Mouse (Mus musculus) cerebral cortex, adult 2 months (tissue): ENCODE data around the gene Cd79a.

ENCODE experiments used
- WGBS: fragments of 180-500 bp; shearing (Covaris S2); methylation state at CpG from one replicate; pipeline ENCODE4 v1.1.7; 2018; 5-methylcytosine and 5-hydroxymethylcytosine counted together

Cd79a gene

GRCm38 (mm10) chr7:24897224-24897623 lies at the start of gene Cd79a:
Cd79a (plus strand) TSS chr7:24897381.
- WGBS = 86% methylated on average over 12 of the region's 12 CpGs

GRCm38 (mm10) chr7:24850162-24850561 lies 47.0 kb upstream of the Cd79a start:
- 31% methylated on average over 5 of the region's 5 CpGs for WGBS

- WGBS = 41% methylated on average over 6 of the region's 6 CpGs
Observed at GRCm38 (mm10) chr7:24850899-24851303, 46.3 kb upstream of the Cd79a start.

GRCm38 (mm10) chr7:24851596-24852325 lies 45.4 kb upstream of the Cd79a start:
- WGBS = 85% methylated on average over 5 of the region's 5 CpGs

GRCm38 (mm10) chr7:24852557-24853232 lies 44.5 kb upstream of the Cd79a start:
- 74% methylated on average over 8 of the region's 8 CpGs for WGBS

- WGBS = 79% methylated on average over 7 of the region's 7 CpGs
Observed at GRCm38 (mm10) chr7:24853695-24854094, 43.5 kb upstream of the Cd79a start.

GRCm38 (mm10) chr7:24856460-24857120 lies 40.6 kb upstream of the Cd79a start:
- 61% methylated on average over 6 of the region's 6 CpGs for WGBS

GRCm38 (mm10) chr7:24859234-24859633 lies 37.9 kb upstream of the Cd79a start:
- WGBS = 83% methylated on average over 5 of the region's 5 CpGs

GRCm38 (mm10) chr7:24861913-24862312 lies 35.3 kb upstream of the Cd79a start, which contains the start of gene Gm9844:
Gm9844 (plus strand) TSS chr7:24862213.
- WGBS = 91% methylated on average over 7 of the region's 7 CpGs

- WGBS = 85% methylated on average over 4 of the region's 4 CpGs
Observed at GRCm38 (mm10) chr7:24862853-24863252, 34.3 kb upstream of the Cd79a start.

GRCm38 (mm10) chr7:24864156-24864555 lies 33.0 kb upstream of the Cd79a start:
- WGBS = 53% methylated on average over 6 of the region's 6 CpGs

- WGBS = 39% methylated on average over 17 of the region's 17 CpGs
Observed at GRCm38 (mm10) chr7:24869080-24869479, 28.1 kb upstream of the Cd79a start.

GRCm38 (mm10) chr7:24869532-24870165 lies 27.5 kb upstream of the Cd79a start, which contains the start of the genes Lypd4 and Dmrtc2:
Lypd4 (minus strand) TSS chr7:24869941.
Dmrtc2 (plus strand) TSS chr7:24870057.
- WGBS = 56% methylated on average over 41 of the region's 41 CpGs

- WGBS = 79% methylated on average over 3 of the region's 3 CpGs
Observed at GRCm38 (mm10) chr7:24877588-24877987, 19.6 kb upstream of the Cd79a start.

- WGBS = 66% methylated on average over 2 of the region's 2 CpGs
Observed at GRCm38 (mm10) chr7:24879620-24880019, 17.6 kb upstream of the Cd79a start.

- 93% methylated on average over 9 of the region's 9 CpGs for WGBS
Observed at GRCm38 (mm10) chr7:24882416-24883199, 14.6 kb upstream of the Cd79a start.

GRCm38 (mm10) chr7:24883896-24884692 lies 13.1 kb upstream of the Cd79a start, which contains the start of gene Rps19:
Rps19 (plus strand) TSS chr7:24884371.
- under 1% methylated on average over 57 of the region's 57 CpGs for WGBS

GRCm38 (mm10) chr7:24884693-24885291 lies 12.4 kb upstream of the Cd79a start:
- under 1% methylated on average over 47 of the region's 47 CpGs for WGBS

- 31% methylated on average over 12 of the region's 12 CpGs for WGBS
Observed at GRCm38 (mm10) chr7:24885468-24886307, 11.5 kb upstream of the Cd79a start.
